Mouse (Mus musculus) liver, postnatal 0 days (tissue): ENCODE data around the gene Pcdh7. TPM values are rescaled to one million over a fixed set of nuclear protein-coding genes. Genes with fewer than 3 reads are reported as not detected.

Experiments
- ATAC-seq: fragments of 200-750 bp; cut with Nextera tagmentation; 2 replicates; pipeline ENCODE4 v1.8.0; 2017; ENCODE audit warnings: mild to moderate bottlenecking, moderate library complexity
- DNase-seq: peaks from one replicate; pipeline ENCODE4 v3.0.0-alpha.2; 2016
- H3K27ac ChIP-seq: fragments of 300-500 bp; sonication (generic); 2 replicates; pipeline ENCODE4 v1.5.1; 2014; ENCODE audit warnings: antibody characterized with exemption, moderate library complexity, mild to moderate bottlenecking, low read depth
- H3K27me3 ChIP-seq: fragments of 300-500 bp; sonication (generic); 2 replicates; pipeline ENCODE4 v1.6.1; 2014; ENCODE audit warnings: low read length, control low read depth, mixed read lengths; ENCODE audit not compliant: insufficient read depth
- H3K36me3 ChIP-seq: fragments of 300-500 bp; sonication (generic); replicated peaks from 2 replicates; pipeline ENCODE4 v1.6.1; 2014; ENCODE audit warnings: mild to moderate bottlenecking, control low read depth, low read length, moderate library complexity, mixed read lengths; ENCODE audit not compliant: insufficient read depth
- H3K4me1 ChIP-seq: fragments of 300-500 bp; sonication (generic); 2 replicates; pipeline ENCODE4 v1.6.1; 2014; ENCODE audit warnings: antibody characterized with exemption, mild to moderate bottlenecking, control low read depth; ENCODE audit not compliant: insufficient read depth
- H3K4me2 ChIP-seq: fragments of 300-500 bp; sonication (generic); 2 replicates; pipeline ENCODE4 v1.6.1; 2014; ENCODE audit warnings: low read depth, mild to moderate bottlenecking, low read length, moderate library complexity, mixed read lengths
- H3K4me3 ChIP-seq: fragments of 300-500 bp; sonication (generic); 2 replicates; pipeline ENCODE4 v1.5.1; 2014; ENCODE audit warnings: low read depth, low read length
- H3K9ac ChIP-seq: fragments of 300-500 bp; sonication (generic); replicated peaks from 2 replicates; pipeline ENCODE4 v1.6.1; 2014; ENCODE audit warnings: mild to moderate bottlenecking, moderate library complexity
- H3K9me3 ChIP-seq: fragments of 300-500 bp; sonication (generic); 2 replicates; pipeline ENCODE4 v1.6.1; 2016; ENCODE audit warnings: mild to moderate bottlenecking, control low read depth, low read length, mixed read lengths
- CTCF ChIP-seq: sonication (generic); IDR thresholded peaks from 2 replicates; pipeline ENCODE4 v1.5.1; 2016; ENCODE audit warnings: antibody characterized with exemption, low read depth
- EP300 ChIP-seq: IDR thresholded peaks from 2 replicates; pipeline ENCODE4 v1.6.1; 2016; ENCODE audit warnings: antibody characterized with exemption, low read depth, mild to moderate bottlenecking
- WGBS: fragments of 180-500 bp; shearing (Covaris S2); extraction: QIAGEN DNeasy Blood & Tissue Kit; methylation state at CpG from one replicate; pipeline ENCODE4 v1.1.7; 2014; ENCODE audit not compliant: insufficient replicate concordance; 5-methylcytosine and 5-hydroxymethylcytosine counted together
- polyA plus RNA-seq: library from polyadenylated mRNA; unstranded; fragments of >200 nt; fragmentation: Nextera tagmentation; extraction: Ambion mirVana; gene quantifications from 2 replicates; pipeline ENCODE4 v1.2.1, GENCODE M21; 2015

Pcdh7 gene
- polyA plus RNA-seq, 1 experiment from 2014 or later: 0.38 TPM

DNA sequence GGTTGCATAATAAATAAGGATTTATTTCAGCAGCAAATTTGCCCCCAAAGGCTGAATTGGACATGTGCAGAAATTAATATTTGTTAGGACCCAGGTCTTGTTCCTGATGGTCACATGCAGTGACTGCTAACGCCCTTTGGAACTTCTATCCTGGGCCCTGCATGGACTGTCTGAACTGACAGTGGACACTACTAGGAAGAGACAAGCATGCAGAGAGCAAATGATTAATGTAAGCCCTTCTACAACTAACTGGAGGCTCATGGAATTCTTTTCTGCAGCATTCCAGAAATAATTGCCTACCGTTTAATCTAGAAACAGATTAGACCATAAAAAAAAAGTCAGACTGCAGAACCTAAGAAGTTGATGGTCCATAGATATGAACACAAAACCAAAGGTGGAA lies 119.4 kb downstream of the Pcdh7 start:
- no peaks in the 10 kb centered on the region for H3K36me3 ChIP-seq
- DNase-seq (no peak), ATAC-seq (no peak)
- H3K4me1 ChIP-seq: no peaks in the 10 kb centered on the region
- H3K9me3 ChIP-seq: no peaks in the 10 kb centered on the region
- H3K9ac ChIP-seq: no peak overlapping the region
- no peak overlapping the region for H3K4me3 ChIP-seq
- TF ChIP-seq EP300 (no peak), CTCF (no peak)
- 61% methylated on average over 2 of the region's 2 CpGs for WGBS
- H3K27me3 ChIP-seq: no peaks in the 10 kb centered on the region
- H3K4me2 ChIP-seq: no peak overlapping the region
- no peak overlapping the region for H3K27ac ChIP-seq

DNA sequence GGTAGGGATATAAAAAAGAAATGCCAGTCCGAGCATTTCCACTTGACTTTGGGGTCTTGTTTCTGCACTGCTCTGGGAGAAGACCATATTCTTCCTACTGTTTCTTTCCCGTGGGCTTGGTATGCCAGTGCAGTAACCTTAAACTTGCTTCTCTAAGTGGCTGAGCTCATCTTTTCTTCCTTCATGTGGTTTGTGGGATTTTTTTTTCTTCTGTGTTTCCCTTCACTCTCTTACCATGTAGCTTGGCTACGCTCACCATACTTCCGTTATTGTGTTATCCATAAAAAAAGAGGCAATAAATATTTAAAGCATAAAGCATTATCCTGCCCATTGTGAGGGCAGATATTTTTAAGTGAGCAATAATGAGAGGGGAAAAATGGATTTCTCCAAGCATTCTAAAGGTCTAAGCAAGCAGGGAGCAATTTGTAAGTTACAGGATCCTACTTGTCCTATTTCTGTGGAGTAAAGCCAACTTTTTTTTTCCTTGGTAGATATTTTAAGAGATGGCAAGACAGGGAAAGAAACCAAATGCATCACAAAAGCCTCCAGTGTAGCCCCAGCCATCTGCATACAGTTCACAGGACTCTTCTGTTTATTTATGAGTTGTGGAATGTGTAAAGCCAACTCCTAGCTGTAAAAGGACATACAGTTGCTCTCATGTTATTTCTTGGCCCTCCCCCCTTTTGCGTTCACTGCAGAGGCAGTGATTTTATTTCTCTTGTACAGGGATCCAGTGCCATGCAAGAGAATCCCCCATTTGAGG lies 123.8 kb downstream of the Pcdh7 start:
- Histone ChIP-seq H3K27ac (no peak overlapping the region), H3K4me1 (no peaks in the 10 kb centered on the region), H3K27me3 (no peaks in the 10 kb centered on the region), H3K36me3 (no peaks in the 10 kb centered on the region), H3K4me3 (no peak overlapping the region), H3K9me3 (no peaks in the 10 kb centered on the region), H3K9ac (no peak overlapping the region), H3K4me2 (no peak overlapping the region)
- no peak for TF ChIP-seq EP300
- TF ChIP-seq CTCF: no peak
- DNase-seq (no peak), ATAC-seq (no peak)
- 58% methylated on average over 5 of the region's 5 CpGs for WGBS

- Histone ChIP-seq H3K9me3 (no peaks in the 10 kb centered on the region), H3K4me1 (no peaks in the 10 kb centered on the region), H3K36me3 (no peaks in the 10 kb centered on the region), H3K9ac (no peak overlapping the region), H3K27ac (no peak overlapping the region), H3K27me3 (no peaks in the 10 kb centered on the region), H3K4me2 (no peak overlapping the region), H3K4me3 (no peak overlapping the region)
- WGBS: 63% methylated on average over 3 of the region's 3 CpGs
- DNase-seq (no peak), ATAC-seq (no peak)
- TF ChIP-seq CTCF: no peak
- TF ChIP-seq EP300: no peak
These were observed 129.7 kb downstream of the Pcdh7 start for GRCm38 (mm10) chr5:57847500-57847899.

DNA sequence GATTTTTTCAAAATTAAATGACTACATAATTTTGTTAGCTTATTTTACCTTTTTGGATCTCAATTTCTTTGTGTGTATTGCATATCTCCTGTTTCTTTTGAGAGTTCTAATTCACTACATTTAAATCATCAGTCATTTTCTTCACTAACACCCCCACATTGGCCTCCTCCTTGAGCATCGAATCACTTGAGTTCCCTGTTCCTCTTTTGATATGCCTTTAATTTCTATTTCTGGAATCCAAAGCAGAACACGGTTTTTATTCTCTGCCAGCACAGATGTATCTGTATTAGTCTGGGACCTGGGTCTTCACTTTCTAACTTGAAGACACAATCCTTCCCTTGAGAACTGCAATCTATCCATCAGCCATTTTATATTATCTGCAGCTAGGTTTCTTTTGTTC lies 132.3 kb downstream of the Pcdh7 start:
- Histone ChIP-seq H3K36me3 (no peaks in the 10 kb centered on the region), H3K4me1 (no peaks in the 10 kb centered on the region), H3K27ac (no peak overlapping the region), H3K9ac (no peak overlapping the region), H3K4me3 (no peak overlapping the region), H3K4me2 (no peak overlapping the region), H3K9me3 (no peaks in the 10 kb centered on the region), H3K27me3 (no peaks in the 10 kb centered on the region)
- TF ChIP-seq CTCF: no peak
- no peak for TF ChIP-seq EP300
- ATAC-seq (no peak), DNase-seq (no peak)
- 36% methylated on average over 2 of the region's 2 CpGs for WGBS

DNA sequence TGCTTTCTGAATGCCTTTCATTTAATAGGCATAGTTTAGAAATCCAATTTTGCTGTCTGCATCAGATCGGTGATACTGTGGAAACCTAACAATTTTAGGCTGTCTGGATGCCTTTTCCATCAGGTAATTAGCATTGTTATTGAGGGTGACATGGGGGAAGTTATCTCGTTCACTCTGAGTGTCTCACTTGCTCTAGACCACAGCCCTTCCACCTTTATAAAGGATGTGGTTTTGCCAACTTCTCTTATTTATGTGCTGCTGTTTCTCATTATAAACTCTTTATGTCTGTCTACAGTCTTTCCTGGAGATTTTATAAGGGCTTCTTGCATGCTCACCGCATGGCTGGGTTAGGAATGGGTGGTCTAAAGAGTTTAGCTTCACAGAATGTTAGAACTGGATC lies 139.5 kb downstream of the Pcdh7 start:
- Histone ChIP-seq H3K9ac (no peak overlapping the region), H3K4me1 (no peaks in the 10 kb centered on the region), H3K27ac (no peak overlapping the region), H3K9me3 (no peaks in the 10 kb centered on the region), H3K4me3 (no peak overlapping the region), H3K27me3 (no peaks in the 10 kb centered on the region), H3K36me3 (no peaks in the 10 kb centered on the region), H3K4me2 (no peak overlapping the region)
- no peak for TF ChIP-seq CTCF
- TF ChIP-seq EP300: no peak
- no peak for ATAC-seq
- no peak for DNase-seq
- 39% methylated on average over 3 of the region's 3 CpGs for WGBS

- no peak overlapping the region for H3K9ac ChIP-seq
- TF ChIP-seq EP300 (no peak), CTCF (no peak)
- H3K36me3 ChIP-seq: no peaks in the 10 kb centered on the region
- ATAC-seq (no peak), DNase-seq (no peak)
- no peak overlapping the region for H3K27ac ChIP-seq
- WGBS: 81% methylated on average over 3 of the region's 3 CpGs
- H3K4me2 ChIP-seq: no peak overlapping the region
- H3K27me3 ChIP-seq: no peaks in the 10 kb centered on the region
- H3K4me3 ChIP-seq: no peak overlapping the region
- H3K4me1 ChIP-seq: no peaks in the 10 kb centered on the region
- no peaks in the 10 kb centered on the region for H3K9me3 ChIP-seq
These were observed 146.5 kb downstream of the Pcdh7 start for GRCm38 (mm10) chr5:57864254-57864653.
